Mouse (Mus musculus): Measurements from ENCODE around the gene Gpm6a. TPM values are rescaled to one million over a fixed set of nuclear protein-coding genes. Genes with fewer than 3 reads are reported as not detected.

Gpm6a gene
- polyA plus RNA-seq (2016; fragmentation: Nextera tagmentation; extraction: Ambion mirVana): 210 and 249 TPM in 2 replicates

DNA sequence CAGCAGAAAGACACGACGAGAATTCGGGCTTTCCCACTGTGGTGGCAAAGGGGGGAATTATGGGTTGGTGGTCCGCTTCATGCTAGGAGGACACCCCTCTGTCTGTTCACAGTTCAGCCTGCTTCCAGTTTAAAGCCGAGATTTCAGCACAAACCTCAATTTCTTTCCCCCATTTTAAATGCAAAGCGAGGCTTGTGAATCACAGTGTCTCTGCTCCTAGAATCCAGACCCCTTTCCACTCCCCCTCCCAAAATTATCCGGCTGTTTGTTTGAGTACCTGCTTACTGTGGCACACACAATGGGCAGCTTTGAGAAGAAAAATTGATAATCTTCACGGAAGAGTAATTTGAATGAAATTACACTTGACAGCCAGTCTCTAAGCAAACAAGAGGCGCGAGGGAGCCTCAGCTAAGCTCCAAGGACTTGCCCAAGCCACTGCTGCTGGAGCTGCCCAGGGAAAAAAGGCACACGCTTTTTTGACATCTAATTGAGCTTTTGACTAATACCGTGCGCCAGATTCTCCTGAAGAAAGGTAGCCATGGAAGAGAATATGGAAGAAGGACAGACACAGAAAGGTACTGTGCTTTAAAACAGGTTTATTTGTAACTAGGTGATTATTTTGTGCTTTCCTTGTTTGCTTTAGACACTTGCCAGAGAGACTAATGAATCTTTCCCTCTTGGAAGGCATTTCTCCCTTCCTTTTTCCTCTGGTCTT, at the start of gene Gpm6a:
Gene Gpm6a, plus strand, starts transcription at position 103 of the 715 bp plus-strand sequence.
- H3K4me1 ChIP-seq: peaks cover 14% of the 10 kb centered on the region
- no peaks in the 10 kb centered on the region for H3K27me3 ChIP-seq
- peak within 1 kb of the TSS; percentile 68 for H3K9ac ChIP-seq (replicated peaks)
- peak within 1 kb of the TSS; percentile 95 for H3K27ac ChIP-seq (replicated peaks)
- peak within 1 kb of the TSS; percentile 51 for H3K4me3 ChIP-seq
- WGBS: 5% methylated on average over 13 of the region's 13 CpGs
- peak within 1 kb of the TSS; percentile 50 for H3K4me2 ChIP-seq (replicated peaks)
- peak; percentile 91 for ATAC-seq (ENCODE audit: low FRiP score, low read depth)
- no peaks in the 10 kb centered on the region for H3K9me3 ChIP-seq
- no peaks in the 10 kb centered on the region for H3K36me3 ChIP-seq

- Histone ChIP-seq H3K4me2 (replicated peaks) (no peak overlapping the region), H3K27me3 (no peaks in the 10 kb centered on the region), H3K36me3 (no peaks in the 10 kb centered on the region), H3K9me3 (no peaks in the 10 kb centered on the region), H3K4me1 (no peaks in the 10 kb centered on the region), H3K9ac (replicated peaks) (no peak overlapping the region), H3K4me3 (no peak overlapping the region), H3K27ac (replicated peaks) (no peak overlapping the region)
- WGBS: 93% methylated on average over 2 of the region's 2 CpGs
- ATAC-seq (ENCODE audit: low FRiP score, low read depth): no peak
Measured at GRCm38 (mm10) chr8:54912891-54913290, 41.8 kb upstream of the Gpm6a start.

DNA sequence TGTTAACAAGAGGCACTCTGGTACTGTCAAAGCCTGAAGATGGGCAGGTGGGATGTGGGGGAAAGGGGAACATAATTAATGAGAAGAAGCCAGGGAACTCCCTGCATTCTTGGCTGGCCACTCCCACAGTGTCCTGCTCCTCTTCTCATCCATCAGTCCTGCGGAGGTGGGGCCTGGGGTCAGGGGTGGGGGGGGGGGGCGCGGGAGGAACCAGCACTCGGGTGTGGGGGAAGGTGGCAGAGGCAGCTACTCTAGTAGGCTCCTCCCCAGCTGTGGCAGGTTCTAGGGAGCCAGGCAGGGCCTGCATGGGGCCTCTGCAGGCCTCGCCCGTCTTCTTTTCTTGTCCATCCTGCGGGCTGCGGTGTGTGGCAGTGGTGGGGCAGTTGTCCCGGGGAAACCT, 36.9 kb upstream of the Gpm6a start:
- Histone ChIP-seq H3K36me3 (no peaks in the 10 kb centered on the region), H3K9me3 (no peaks in the 10 kb centered on the region), H3K27me3 (no peaks in the 10 kb centered on the region), H3K4me2 (replicated peaks) (no peak overlapping the region), H3K4me1 (peaks cover 9% of the 10 kb centered on the region; the same call in 1 of the 2 replicates), H3K4me3 (no peak overlapping the region), H3K27ac (replicated peaks) (no peak overlapping the region), H3K9ac (replicated peaks) (no peak overlapping the region)
- 61% methylated on average over 8 of the region's 9 CpGs for WGBS
- no peak; the same call in 1 of the 2 replicates for ATAC-seq (ENCODE audit: low FRiP score, low read depth)

- peak; percentile 72 for ATAC-seq (ENCODE audit: low FRiP score, low read depth)
- H3K4me1 ChIP-seq: peaks cover 10% of the 10 kb centered on the region; the same call in 1 of the 2 replicates
- 40% methylated on average over 2 of the region's 2 CpGs for WGBS
- H3K9me3 ChIP-seq: no peaks in the 10 kb centered on the region
- no peak overlapping the region for H3K4me3 ChIP-seq
- H3K4me2 ChIP-seq (replicated peaks): 0 out of 2 replicates have a peak overlapping the region, but pooled peaks have one; percentile 17
- no peaks in the 10 kb centered on the region for H3K27me3 ChIP-seq
- H3K9ac ChIP-seq (replicated peaks): no peak overlapping the region
- H3K36me3 ChIP-seq: no peaks in the 10 kb centered on the region
- H3K27ac ChIP-seq (replicated peaks): peak overlapping the region; percentile 58
Measured at GRCm38 (mm10) chr8:54922160-54922855, 32.3 kb upstream of the Gpm6a start.

- Histone ChIP-seq H3K36me3 (no peaks in the 10 kb centered on the region), H3K9me3 (no peaks in the 10 kb centered on the region), H3K4me3 (no peak overlapping the region), H3K4me2 (replicated peaks) (no peak overlapping the region), H3K9ac (replicated peaks) (no peak overlapping the region), H3K27ac (replicated peaks) (no peak overlapping the region), H3K4me1 (peaks cover 10% of the 10 kb centered on the region; the same call in 1 of the 2 replicates), H3K27me3 (no peaks in the 10 kb centered on the region)
- ATAC-seq (ENCODE audit: low FRiP score, low read depth): no peak
- 88% methylated on average over 3 of the region's 3 CpGs for WGBS
Measured at GRCm38 (mm10) chr8:54924936-54925335, 29.7 kb upstream of the Gpm6a start.

DNA sequence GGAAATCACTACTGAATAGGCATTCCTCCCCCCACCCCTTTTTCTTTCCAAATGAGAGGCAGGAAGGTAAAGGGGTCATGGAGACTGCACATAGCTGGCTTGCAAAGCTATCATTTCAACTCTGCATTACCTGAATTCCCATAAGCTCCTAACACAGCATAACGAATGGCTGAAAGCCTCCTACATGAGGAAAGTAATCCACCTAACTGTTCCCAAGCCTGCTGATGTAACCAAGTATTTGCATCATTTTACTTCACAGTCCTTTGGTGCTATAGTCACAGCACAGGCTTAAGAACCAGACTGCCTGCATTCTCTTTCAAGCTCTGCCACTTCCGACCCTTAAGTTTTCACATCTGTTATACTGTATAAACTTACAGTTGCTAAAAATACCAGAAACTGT, 22.3 kb upstream of the Gpm6a start:
- no peak for ATAC-seq (ENCODE audit: low FRiP score, low read depth)
- Histone ChIP-seq H3K27me3 (no peaks in the 10 kb centered on the region), H3K36me3 (no peaks in the 10 kb centered on the region), H3K9ac (replicated peaks) (no peak overlapping the region), H3K4me2 (replicated peaks) (no peak overlapping the region), H3K27ac (replicated peaks) (no peak overlapping the region), H3K4me1 (no peaks in the 10 kb centered on the region), H3K4me3 (no peak overlapping the region), H3K9me3 (no peaks in the 10 kb centered on the region)
- WGBS: 69% methylated on average over 2 of the region's 2 CpGs

DNA sequence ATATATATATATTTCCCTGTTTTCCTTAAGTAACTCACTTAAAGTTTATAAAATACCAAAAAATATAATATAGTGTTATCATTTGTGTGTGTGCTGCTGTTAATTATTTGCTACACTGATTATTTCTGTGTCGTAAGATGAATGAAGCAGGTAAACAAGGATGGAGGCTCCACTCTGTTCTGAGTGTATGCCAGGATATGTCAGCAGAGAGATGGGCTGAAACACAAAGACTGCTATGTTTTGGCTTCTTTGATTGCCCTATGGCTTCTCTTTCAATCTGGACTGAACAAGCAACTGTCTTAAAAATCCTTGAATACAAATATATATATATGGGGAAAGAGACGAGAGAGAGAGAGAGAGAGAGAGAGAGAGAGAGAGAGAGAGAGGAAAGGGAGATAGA, 1.3 kb upstream of the Gpm6a start:
- H3K9ac ChIP-seq (replicated peaks): no peak overlapping the region
- WGBS: 61% methylated on average over 2 of the region's 2 CpGs

GRCm38 (mm10) chr8:54954030-54954429, 613 bp upstream of the Gpm6a start:
- peak; percentile 61 for ATAC-seq (ENCODE audit: low FRiP score, low read depth)
- Histone ChIP-seq H3K36me3 (no peaks in the 10 kb centered on the region), H3K4me2 (replicated peaks) (peak overlapping the region; percentile 50), H3K27ac (replicated peaks) (peak overlapping the region; percentile 95), H3K4me1 (peaks cover 10% of the 10 kb centered on the region), H3K9me3 (no peaks in the 10 kb centered on the region), H3K27me3 (no peaks in the 10 kb centered on the region), H3K4me3 (peak overlapping the region; percentile 51), H3K9ac (replicated peaks) (peak overlapping the region; percentile 34; the same call in 1 of the 2 replicates)
- WGBS: 12% methylated on average over 6 of the region's 6 CpGs

More for the DNA sequence above, 1.3 kb upstream of the Gpm6a start:
- Histone ChIP-seq H3K36me3 (no peaks in the 10 kb centered on the region), H3K4me3 (no peak overlapping the region), H3K9me3 (no peaks in the 10 kb centered on the region), H3K4me2 (replicated peaks) (peak overlapping the region; percentile 50), H3K27me3 (no peaks in the 10 kb centered on the region), H3K27ac (replicated peaks) (peak overlapping the region; percentile 95), H3K4me1 (peaks cover 10% of the 10 kb centered on the region)
- no peak for ATAC-seq (ENCODE audit: low FRiP score, low read depth)

GRCm38 (mm10) chr8:54955456-54955800, 785 bp downstream of the Gpm6a start:
- Histone ChIP-seq H3K4me2 (replicated peaks) (peak overlapping the region; percentile 50), H3K4me1 (peaks cover 14% of the 10 kb centered on the region), H3K36me3 (no peaks in the 10 kb centered on the region), H3K4me3 (peak overlapping the region; percentile 51), H3K27me3 (no peaks in the 10 kb centered on the region), H3K9ac (replicated peaks) (peak overlapping the region; percentile 68), H3K9me3 (no peaks in the 10 kb centered on the region), H3K27ac (replicated peaks) (peak overlapping the region; percentile 95)
- WGBS: 46% methylated on average over 3 of the region's 3 CpGs
- ATAC-seq (ENCODE audit: low FRiP score, low read depth): no peak

GRCm38 (mm10) chr8:54955935-54956573, 1.4 kb downstream of the Gpm6a start:
- Histone ChIP-seq H3K4me1 (peaks cover 14% of the 10 kb centered on the region), H3K4me2 (replicated peaks) (peak overlapping the region; percentile 56), H3K27me3 (no peaks in the 10 kb centered on the region), H3K9me3 (no peaks in the 10 kb centered on the region), H3K9ac (replicated peaks) (peak overlapping the region; percentile 52; the same call in 1 of the 2 replicates), H3K27ac (replicated peaks) (no peak overlapping the region; the same call in 1 of the 2 replicates), H3K36me3 (no peaks in the 10 kb centered on the region), H3K4me3 (peak overlapping the region; percentile 51)
- 0 out of 2 replicates have a peak, but pooled peaks have one; percentile 40 for ATAC-seq (ENCODE audit: low FRiP score, low read depth)
- WGBS: 70% methylated on average over 6 of the region's 6 CpGs

DNA sequence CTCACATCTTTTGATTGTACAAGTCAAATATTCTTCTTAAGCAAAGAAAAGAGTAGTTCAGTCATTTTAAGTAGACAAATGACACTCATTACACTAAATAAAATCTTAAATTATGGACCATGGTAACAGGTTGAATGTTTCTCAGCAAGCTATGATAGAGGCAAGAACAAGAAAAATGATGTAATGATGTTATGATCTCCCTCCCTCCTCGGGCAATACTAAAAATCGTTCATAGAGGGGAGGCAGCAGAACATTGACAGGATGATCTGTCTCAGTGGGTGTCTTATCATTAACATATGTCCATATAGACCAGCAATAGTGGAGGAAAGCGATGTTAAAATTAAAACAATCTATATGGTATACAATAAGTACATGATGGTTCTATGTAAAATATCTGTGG, 2.1 kb downstream of the Gpm6a start:
- H3K27ac ChIP-seq (replicated peaks): no peak overlapping the region
- peak overlapping the region; percentile 46 for H3K4me2 ChIP-seq (replicated peaks)
- H3K27me3 ChIP-seq: no peaks in the 10 kb centered on the region
- no peaks in the 10 kb centered on the region for H3K36me3 ChIP-seq
- WGBS: 57% methylated on average over 3 of the region's 3 CpGs
- ATAC-seq (ENCODE audit: low FRiP score, low read depth): no peak
- peak overlapping the region; percentile 49; the same call in 1 of the 2 replicates for H3K9ac ChIP-seq (replicated peaks)
- peaks cover 14% of the 10 kb centered on the region for H3K4me1 ChIP-seq
- H3K9me3 ChIP-seq: no peaks in the 10 kb centered on the region
- H3K4me3 ChIP-seq: peak overlapping the region; percentile 37

DNA sequence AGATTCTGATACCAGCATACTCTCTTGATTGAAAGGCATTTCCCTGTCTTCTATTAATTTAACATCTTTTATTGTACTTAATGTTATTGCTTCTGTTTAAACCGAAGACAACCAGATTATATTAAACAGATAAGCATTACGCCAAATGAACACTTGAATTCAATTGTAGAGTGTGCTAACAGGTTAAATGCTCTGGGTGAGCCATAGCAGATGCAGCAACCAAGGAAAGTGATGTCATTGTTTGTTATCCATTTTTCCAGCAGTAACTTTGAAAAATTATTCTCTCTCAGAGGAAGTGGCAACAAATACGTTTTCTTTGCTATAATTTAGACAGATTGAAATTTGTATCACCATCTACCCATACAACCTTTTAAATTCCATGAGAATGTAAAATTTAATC, 2.9 kb downstream of the Gpm6a start:
- peak overlapping the region; percentile 46 for H3K4me2 ChIP-seq (replicated peaks)
- no peak overlapping the region for H3K27ac ChIP-seq (replicated peaks)
- H3K9me3 ChIP-seq: no peaks in the 10 kb centered on the region
- 73% methylated on average over 3 of the region's 3 CpGs for WGBS
- no peak for ATAC-seq (ENCODE audit: low FRiP score, low read depth)
- H3K27me3 ChIP-seq: no peaks in the 10 kb centered on the region
- no peaks in the 10 kb centered on the region for H3K36me3 ChIP-seq
- peaks cover 14% of the 10 kb centered on the region for H3K4me1 ChIP-seq
- no peak overlapping the region for H3K9ac ChIP-seq (replicated peaks)
- H3K4me3 ChIP-seq: peak overlapping the region; percentile 37

Data from midbrain, embryonic 12.5 days (tissue).